Mouse (Mus musculus) mouse trophoblast stem cell (cell line): ENCODE measurements around the gene Foxd3.

Experiments used
- in situ Hi-C, 2 experiments: fragments of 300-500 bp; cut with MseI, MboI; formaldehyde crosslinking; loops; 2 replicates in 1 of 2; 3 replicates in 1 of 2; pipeline ENCODE4 v1.15.1; 2025

The Foxd3 gene

GRCm38 (mm10) chr4:99657430-99657820 lies 1.3 kb downstream of the Foxd3 start:
- in situ Hi-C loops: no loop called here

DNA sequence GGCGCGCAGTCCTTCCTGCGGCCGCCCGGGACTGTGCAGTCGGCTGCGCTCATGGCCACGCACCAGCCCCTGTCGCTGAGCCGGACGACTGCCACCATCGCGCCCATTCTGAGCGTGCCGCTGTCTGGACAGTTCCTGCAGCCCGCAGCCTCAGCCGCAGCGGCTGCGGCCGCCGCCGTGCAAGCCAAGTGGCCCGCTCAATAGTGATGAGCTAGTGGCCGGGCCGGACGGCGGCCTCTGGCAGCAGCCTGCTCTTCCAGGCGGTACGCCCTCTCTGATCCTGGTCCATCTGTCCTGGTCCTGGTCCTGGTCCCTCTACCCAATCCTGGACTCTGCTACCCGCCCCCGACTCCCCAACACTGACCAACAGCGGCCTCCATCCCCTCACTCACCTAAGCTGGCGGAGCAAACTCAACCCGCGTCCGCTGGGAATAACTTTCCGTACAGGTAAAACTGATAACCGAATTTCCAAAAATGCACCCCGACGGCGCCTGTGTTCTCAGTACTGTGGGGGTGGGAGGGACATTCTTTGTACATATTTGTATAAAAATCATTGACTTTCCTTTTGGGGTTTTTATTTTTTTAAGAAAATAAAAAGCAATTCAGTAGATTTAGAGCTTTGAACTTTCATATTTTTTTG lies 1.9 kb downstream of the Foxd3 start:
- in situ Hi-C loops: no loop called here

GRCm38 (mm10) chr4:99658881-99659280 lies 2.8 kb downstream of the Foxd3 start:
- in situ Hi-C loops: no loop called here

DNA sequence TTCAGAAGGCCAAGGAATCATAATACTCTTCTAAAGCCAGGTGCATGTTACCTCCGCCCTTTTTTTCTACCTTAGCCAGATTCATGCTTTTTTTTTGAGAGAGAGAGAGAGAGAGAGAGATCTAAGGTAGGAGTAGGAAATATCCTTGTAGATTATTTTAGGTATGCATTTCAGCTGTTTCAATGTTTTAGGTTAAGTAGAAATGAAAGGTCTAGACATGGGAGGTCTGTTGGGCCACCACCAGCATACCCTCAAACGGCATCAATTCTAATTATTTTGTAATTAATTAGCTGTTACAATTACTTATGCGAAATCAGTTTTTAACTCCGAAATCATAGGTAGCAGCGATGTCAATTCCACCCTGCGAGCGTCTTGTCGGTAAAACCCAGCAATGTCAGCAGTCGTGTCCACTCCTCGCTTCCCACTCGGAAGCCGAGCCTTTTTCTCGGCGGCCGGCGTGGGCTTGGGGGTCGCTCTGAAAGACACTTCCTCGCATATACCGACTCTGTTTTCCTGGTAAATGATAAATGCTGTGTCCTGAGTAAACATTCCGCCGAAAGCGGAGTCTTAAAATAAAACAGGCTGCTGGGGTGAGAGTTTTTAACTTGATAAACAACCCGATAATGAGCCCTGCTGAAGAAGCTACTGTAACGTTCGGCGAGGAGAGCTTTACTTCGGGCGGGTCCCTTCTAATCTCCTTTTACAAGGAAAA lies 3.4 kb downstream of the Foxd3 start:
- in situ Hi-C loops: no loop called here

- in situ Hi-C loops: no loop called here
Observed at GRCm38 (mm10) chr4:99660073-99660611, 4.0 kb downstream of the Foxd3 start.

DNA sequence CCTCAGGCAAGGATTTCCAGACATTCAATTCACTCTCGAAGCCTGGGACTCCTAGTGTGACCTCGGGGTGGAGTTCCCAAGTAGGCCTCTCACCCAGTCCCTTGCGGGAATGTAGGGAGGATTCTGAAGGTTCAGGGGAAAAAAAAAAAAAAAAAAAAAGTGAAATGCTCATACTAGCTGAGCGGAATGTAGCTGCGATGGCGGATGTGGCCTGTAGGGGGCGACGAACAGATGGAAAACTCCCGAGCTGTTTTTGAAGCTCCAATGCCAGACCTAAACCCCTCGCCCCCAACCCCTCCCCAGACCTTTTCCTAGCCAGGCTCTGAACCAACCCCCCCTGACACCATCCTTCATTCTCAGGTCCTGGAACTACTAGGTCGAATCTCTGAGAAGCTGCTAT lies 4.9 kb downstream of the Foxd3 start:
- in situ Hi-C loops: no loop called here

- in situ Hi-C loops: no loop called here
Observed at GRCm38 (mm10) chr4:99661956-99662355, 5.9 kb downstream of the Foxd3 start.

DNA sequence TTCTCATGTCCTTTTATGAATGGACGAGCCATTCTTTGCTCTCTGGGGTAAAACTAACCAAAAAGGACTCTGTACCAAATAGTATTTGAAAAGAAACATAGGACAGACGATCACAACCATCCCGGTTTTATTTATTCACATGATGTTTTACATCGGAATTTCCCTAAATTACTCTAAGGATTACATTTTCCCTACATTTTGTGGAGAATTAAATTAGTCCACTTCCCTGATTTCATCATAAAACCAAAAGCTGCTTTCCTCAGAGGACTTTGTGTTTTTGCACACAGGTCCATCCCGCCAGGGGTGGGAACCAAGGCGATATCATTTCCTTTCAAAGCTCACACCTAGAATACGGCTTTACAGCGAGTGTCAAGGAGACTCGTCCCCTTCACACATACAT lies 6.3 kb downstream of the Foxd3 start:
- in situ Hi-C loops: no loop called here

DNA sequence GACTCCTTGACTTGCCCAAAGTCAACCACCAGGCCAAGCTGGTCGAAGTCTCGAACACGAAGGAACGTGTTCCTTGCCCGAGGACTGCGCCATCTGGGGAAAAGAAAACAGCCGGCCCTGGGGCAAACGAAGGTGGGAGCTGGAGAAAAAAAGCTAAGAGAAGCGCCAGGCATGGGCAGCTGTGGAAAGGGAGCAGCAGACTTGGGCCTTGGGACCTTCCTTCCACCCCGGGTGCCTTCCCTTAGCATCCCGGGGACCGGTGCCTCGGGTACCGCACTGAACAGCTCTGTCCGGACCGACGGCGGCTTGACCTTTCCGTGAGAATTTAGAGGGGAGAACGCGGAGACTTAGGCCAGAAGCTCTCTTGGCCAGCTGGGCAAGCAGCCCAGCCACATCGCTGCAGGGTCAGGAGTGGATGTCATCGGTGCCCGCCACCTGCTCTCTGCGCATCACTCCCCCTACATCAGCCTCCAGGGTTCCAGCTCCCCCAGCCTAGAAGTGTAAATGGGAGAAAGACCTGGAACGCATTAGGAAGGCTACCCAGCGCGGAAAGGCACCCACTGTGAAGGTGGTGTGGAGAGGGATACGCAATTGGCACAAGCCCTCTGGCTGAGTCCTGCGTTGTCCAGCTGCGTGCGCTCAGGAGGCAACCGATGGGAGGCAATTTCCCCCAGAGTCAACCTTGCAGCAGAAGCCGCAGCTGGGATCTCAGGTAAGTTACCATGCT lies 6.9 kb downstream of the Foxd3 start:
- in situ Hi-C loops: no loop called here

- in situ Hi-C loops: no loop called here
Observed at GRCm38 (mm10) chr4:99663710-99664109, 7.6 kb downstream of the Foxd3 start.

GRCm38 (mm10) chr4:99670203-99670851 lies 14.2 kb downstream of the Foxd3 start:
- in situ Hi-C loops: no loop called here

DNA sequence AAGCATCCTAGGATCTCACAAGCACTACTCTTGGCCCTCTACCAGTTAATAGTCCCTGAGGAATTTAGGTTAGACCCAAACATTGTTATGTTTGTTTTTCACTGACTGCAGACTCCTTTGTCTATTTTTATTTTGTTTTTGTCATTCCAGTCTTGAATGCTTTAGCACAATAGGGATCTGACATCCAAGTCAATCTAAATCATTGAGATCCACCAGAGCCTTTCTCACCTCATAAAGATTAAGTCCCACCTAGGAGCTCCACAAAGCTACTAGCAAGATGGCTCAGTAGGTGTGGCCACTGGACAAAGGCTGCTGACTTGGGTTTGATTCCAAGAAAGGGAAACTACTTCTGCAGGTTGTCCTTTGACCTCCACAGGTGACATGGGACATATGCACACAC lies 19.1 kb downstream of the Foxd3 start:
- in situ Hi-C loops: no loop called here

- in situ Hi-C loops: no loop called here
Observed at GRCm38 (mm10) chr4:99683941-99684340, 27.8 kb downstream of the Foxd3 start.

DNA sequence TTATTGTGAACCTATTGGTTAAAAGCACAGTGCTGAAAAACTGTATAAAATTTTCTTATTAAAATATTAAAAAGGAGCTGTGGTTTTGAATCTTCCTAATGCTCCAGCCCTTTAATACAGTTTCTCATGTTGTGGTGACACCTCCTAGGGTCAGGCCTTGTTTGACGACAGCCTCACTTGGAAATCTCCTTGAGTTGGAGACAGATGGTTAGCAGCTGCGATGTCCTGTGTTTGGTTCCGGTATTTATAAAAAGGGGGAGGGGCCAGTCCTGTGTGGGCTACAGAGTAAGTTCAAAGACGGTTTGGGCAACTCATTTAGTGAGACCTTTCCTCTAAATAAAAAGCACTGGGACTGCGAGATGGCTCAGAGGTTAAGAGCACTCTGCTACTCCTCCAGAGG lies 30.2 kb downstream of the Foxd3 start:
- in situ Hi-C loops: no loop called here
